Mouse (Mus musculus) cerebellum, adult 11 months (tissue): Measurements from ENCODE around the gene Ttll11.

Experiments
- DNase-seq: peaks from one replicate; pipeline ENCODE4 v3.0.0; 2022

The Ttll11 gene

GRCm38 (mm10) chr2:35898425-35899134, 81.1 kb downstream of the Ttll11 start:
- no peak for DNase-seq

- no peak for DNase-seq
Observed at GRCm38 (mm10) chr2:35897125-35897524, 82.6 kb downstream of the Ttll11 start.

GRCm38 (mm10) chr2:35894512-35894911, 85.2 kb downstream of the Ttll11 start:
- DNase-seq: no peak

- DNase-seq: no peak
Observed at GRCm38 (mm10) chr2:35890635-35891034, 89.1 kb downstream of the Ttll11 start.

- no peak for DNase-seq
Observed at GRCm38 (mm10) chr2:35889776-35890175, 89.9 kb downstream of the Ttll11 start.

GRCm38 (mm10) chr2:35884296-35884695, 95.4 kb downstream of the Ttll11 start:
- DNase-seq: no peak

GRCm38 (mm10) chr2:35882336-35882987, 97.3 kb downstream of the Ttll11 start:
- no peak for DNase-seq

- no peak for DNase-seq
Observed at GRCm38 (mm10) chr2:35881896-35882295, 97.8 kb downstream of the Ttll11 start.

- no peak for DNase-seq
Observed at GRCm38 (mm10) chr2:35880362-35880761, 99.4 kb downstream of the Ttll11 start.

- no peak for DNase-seq
Observed at GRCm38 (mm10) chr2:35879887-35880286, 99.8 kb downstream of the Ttll11 start.

GRCm38 (mm10) chr2:35878506-35878905, 101.2 kb downstream of the Ttll11 start:
- no peak for DNase-seq

GRCm38 (mm10) chr2:35875572-35875971, 104.1 kb downstream of the Ttll11 start:
- DNase-seq: no peak

GRCm38 (mm10) chr2:35874421-35874820, 105.3 kb downstream of the Ttll11 start:
- DNase-seq: no peak

- no peak for DNase-seq
Observed at GRCm38 (mm10) chr2:35869165-35869564, 110.5 kb downstream of the Ttll11 start.

- no peak for DNase-seq
Observed at GRCm38 (mm10) chr2:35863284-35863683, 116.4 kb downstream of the Ttll11 start.

GRCm38 (mm10) chr2:35861185-35861584, 118.5 kb downstream of the Ttll11 start:
- no peak for DNase-seq

- DNase-seq: no peak
Observed at GRCm38 (mm10) chr2:35860394-35860744, 119.3 kb downstream of the Ttll11 start.

- no peak for DNase-seq
Observed at GRCm38 (mm10) chr2:35859708-35860393, 119.9 kb downstream of the Ttll11 start.

- DNase-seq: no peak
Observed at GRCm38 (mm10) chr2:35858281-35858680, 121.4 kb downstream of the Ttll11 start.

- DNase-seq: no peak
Observed at GRCm38 (mm10) chr2:35856901-35857300, 122.8 kb downstream of the Ttll11 start.

GRCm38 (mm10) chr2:35854877-35855276, 124.8 kb downstream of the Ttll11 start:
- no peak for DNase-seq

- no peak for DNase-seq
Observed at GRCm38 (mm10) chr2:35852971-35853370, 126.7 kb downstream of the Ttll11 start.

GRCm38 (mm10) chr2:35852164-35852509, 127.6 kb downstream of the Ttll11 start:
- DNase-seq: no peak
